Mouse (Mus musculus) layer of hippocampus, adult 9-10 months (tissue): Measurements from ENCODE around the gene Rasgrp1.

Experiments used
- DNase-seq: peaks from one replicate; pipeline ENCODE4 v3.0.0; 2022; ENCODE audit warnings: low spot score

The Rasgrp1 gene

GRCm38 (mm10) chr2:117331634-117332033 lies 11.2 kb downstream of the Rasgrp1 start:
- no peak for DNase-seq

DNA sequence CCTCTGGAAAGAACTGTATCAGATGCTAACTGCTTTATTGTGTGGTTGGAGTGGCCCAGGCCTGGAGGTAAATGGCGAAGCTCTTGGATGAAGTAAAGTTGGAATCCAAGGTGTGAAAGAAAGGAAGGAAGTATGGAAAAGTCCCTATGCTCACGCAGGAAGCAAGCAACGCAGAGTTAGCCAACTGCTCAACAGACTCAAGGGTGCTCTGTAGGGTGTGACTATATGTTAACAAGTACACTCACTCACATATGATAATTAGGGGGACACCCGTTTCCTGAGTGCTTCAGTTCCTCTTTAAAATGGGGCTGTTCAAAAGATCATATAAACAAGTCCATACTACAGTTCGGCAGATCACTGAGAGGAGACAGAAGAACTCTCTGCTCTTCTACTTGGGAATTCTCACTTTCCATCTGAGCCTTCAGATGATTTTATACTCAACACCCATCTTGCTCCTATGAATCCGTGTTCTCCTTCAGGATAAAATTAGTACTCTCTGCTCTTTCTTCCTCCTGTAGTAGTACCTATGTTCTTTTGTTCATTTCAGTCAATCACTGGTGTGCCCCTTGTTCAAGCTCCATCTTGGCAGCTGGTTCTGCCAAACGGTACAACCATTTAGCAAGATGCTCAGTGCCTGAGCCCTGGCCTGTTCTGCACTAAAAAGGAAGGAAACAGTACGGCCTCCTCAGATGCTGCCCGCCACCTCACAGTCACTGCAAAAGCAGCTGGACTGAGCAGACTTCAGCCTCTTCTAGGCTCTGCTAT lies 14.1 kb downstream of the Rasgrp1 start:
- DNase-seq = no peak

GRCm38 (mm10) chr2:117322399-117322798 lies 20.4 kb downstream of the Rasgrp1 start:
- DNase-seq = no peak

- DNase-seq = no peak
These were observed 21.6 kb downstream of the Rasgrp1 start for GRCm38 (mm10) chr2:117321231-117321630.

DNA sequence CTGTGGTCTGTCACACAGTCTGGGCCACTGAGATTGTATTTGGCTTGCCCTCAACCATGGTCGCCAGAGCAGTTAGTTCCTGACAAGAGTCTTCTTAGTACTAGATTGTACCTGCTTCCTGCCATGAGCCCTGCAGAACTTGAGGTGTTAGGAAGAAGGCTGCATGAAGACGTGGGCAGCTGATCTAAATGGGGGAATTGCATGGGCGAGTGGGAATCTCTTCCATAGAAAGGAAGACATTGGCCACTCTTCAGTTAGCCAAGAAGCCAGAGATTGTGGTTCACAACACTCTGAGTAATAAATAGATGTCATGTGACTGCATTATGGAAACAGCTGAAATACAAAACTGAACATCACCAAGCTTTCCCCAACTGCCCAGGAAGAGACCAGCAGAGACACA lies 23.8 kb downstream of the Rasgrp1 start:
- DNase-seq = no peak

DNA sequence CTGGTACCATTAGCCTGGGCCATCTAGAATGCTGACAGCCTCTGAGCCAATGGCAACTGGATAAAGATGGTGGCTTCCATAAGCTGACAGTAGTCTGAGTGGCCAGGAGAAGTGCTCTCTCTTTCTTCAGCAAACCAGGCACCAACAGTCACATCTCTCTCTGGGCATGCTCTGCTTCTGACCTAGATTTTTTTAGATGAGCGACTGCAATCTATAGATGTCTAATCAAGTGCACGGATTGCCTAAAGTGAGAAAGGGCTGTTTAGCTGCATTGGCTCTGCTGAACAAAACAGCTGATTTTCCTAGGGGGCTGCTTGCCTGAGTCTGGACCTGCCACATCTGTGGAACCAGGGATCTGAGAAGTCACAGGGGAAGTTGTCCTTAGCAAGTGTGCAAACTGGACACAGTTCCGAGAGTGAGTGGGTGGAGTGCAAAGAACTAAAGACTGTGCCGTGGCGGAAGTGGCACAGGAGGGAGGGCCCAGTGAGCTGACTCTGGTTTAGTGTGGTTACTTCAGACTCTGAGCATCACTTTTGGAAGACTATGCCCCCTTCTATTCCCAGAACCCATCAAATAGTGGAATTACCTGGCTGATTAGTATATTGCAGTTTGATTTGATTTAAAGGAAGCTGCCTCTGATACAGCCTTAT lies 29.1 kb downstream of the Rasgrp1 start:
- no peak for DNase-seq

- no peak for DNase-seq
These were observed 30.3 kb downstream of the Rasgrp1 start for GRCm38 (mm10) chr2:117312441-117312895.

- DNase-seq = no peak
These were observed 30.8 kb downstream of the Rasgrp1 start for GRCm38 (mm10) chr2:117312030-117312429.

DNA sequence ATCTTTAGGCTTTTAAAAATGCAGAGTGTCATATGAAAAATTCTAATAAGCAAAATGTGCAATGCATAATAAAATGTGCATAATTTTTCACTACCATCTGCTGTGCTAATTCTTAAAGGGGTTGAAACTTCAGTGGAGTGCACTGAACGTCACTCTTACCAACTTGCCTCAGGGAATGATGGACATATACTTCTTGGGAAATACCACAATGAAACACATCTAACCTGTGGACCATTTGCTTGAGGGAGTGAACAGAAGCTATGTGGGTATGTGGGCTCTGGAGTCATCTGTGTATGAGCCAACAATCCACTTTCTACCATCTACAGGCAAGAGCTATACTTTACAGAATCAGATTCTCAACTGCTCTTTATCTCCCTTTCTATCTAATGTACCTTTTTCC lies 31.5 kb downstream of the Rasgrp1 start:
- no peak for DNase-seq

DNA sequence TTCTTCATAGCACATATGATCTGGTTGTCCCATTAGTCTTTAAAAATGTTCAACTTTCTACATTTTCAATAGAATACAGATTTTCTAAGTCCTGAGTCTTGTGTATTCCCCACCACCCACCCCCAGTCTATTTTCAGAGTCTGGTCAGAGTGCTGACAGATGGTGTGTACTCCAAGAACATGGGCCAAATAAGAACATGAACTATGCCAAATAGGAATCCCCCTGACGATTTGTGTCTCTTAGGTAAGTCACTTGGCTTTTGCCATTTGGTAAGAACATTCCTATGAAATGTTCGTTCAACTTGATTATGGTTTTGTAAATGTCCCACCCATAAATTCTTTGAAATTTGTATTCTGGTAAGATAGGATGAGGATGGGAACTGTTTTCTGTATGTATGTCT lies 33.8 kb downstream of the Rasgrp1 start:
- no peak for DNase-seq

- no peak for DNase-seq
These were observed 34.8 kb downstream of the Rasgrp1 start for GRCm38 (mm10) chr2:117307959-117308358.

DNA sequence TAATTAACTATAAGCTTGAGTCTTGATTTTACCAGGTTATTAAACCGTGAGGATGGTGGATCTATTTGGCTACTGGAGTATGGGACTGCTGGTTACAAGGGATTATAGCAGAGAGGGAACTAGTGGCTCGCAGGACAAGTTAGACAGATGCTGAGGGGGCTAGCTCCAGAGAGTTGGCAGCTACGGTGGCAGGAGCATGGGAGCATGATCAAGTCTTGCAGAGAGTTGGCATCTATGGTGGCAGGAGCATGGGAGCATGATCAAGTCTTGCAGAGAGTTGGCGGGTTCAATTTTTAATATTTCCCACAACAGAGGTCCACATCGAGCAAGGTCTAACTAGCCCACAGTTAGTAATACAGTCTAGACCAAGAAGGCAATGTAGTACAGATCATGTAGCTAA lies 37.9 kb downstream of the Rasgrp1 start:
- no peak for DNase-seq

DNA sequence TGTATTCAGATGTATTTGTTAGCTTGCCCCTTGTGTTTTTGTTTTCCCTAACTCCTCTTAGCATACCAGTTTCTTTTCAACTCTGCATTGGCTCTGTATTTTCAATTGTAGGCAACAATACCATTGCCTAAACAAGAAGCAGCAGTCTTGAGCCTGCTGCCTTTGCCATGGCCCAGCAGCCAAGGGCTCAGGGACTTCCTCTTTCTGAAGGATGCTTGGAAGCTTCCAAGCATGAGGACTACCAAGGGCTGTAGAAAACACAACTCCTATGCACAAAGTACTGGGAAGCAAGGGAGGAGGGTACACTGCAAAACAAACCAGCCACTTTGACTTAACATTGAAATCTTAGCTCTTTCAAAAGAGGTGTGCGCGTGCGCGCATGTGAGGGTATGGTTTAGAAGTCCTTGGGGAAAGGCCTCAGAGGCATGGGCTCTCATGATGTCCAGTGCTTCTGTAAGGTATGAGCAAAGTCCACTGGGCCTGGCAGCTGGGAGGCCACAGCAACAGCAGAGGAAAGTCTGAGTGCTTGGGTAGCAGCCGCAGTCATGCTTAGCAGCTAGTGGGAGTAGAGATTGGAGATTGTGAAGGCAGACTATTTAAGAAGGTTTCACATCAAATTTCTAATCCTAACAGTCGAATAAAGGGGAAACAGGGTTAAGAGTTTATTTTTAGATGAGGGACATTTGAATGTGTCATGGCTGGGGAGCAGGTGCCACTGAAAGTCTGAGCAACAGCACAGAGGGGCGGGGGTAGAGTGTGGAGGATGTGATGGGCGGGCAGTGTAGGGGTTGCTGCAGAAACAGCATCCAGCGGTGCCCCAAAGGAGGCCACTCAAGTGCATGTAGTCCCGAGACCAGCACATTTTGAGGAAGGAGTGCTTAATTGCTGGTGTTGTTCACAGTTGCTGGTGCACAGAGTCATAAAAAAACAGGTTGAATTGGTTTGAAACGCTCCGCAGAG lies 39.1 kb downstream of the Rasgrp1 start:
- no peak for DNase-seq

DNA sequence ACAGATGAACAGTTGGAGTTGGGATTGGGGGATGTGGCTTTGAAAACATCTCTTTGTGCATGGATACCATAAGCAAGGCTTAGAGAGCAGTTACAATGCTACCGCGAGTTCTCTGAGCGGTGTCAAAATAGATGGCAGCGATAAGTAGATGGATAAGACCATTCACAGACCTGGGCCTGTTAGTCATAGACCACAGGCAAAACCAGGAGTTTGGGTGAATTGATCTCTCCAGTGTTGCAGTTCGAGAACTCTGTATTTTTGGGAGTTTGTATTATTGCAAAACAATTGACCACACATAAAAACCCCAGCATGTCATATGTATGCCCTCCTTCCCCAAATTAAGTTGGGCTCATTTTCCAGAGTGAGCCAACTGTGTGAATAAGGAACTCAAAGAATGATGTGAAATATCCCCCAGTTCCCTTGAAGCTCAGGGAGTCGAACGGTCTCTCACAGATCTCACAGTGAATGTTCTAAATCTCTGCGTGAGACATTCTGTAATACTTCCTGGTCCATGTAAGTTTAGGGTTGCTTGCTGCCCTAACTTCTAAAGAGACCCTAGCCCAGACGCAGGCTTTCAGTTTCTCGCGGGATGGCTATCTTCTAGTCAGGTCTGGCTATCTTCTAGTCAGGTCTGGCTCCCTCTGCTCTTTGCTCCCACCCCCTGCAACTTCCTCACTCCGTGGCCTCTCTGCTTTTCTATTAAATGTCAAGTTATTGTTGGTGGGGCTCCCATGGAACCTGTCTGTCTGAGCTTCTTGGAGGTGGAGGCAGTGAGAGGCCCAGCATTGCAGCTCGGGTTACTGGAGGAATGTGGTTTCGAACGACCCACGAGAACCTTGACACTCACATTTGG lies 43.0 kb downstream of the Rasgrp1 start:
- no peak for DNase-seq

GRCm38 (mm10) chr2:117288291-117288690 lies 54.5 kb downstream of the Rasgrp1 start:
- DNase-seq = no peak

DNA sequence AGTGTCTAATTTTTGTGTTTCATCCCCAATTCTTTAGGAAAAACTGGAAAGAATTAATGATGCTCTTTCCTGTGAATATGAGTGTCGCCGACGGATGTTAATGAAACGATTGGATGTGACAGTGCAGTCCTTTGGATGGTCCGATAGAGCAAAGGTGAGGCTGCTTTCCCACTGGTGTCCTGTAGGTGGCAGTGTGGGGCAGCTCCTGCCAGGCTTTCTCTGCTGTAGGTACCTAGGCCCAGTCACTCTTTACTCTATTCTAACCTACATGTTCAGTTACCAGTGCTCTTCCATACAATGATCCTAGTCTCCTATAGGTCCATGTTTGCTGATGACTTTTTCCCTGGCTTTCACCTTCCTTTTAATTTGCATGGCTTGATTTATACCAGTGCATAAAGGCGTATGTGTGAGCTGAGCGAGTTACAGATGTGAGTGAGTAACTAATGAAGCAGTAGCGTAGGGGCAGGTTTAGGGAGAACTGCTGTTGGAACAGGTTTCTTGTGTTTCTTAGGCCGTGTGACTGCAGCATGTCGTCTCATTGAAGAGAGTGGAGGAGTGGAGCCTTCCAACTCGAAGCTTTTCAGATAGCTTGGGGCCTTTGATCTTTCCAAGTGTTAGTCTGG lies 78.9 kb downstream of the Rasgrp1 start:
- DNase-seq = peak; percentile 36

- DNase-seq = no peak
These were observed 80.6 kb downstream of the Rasgrp1 start for GRCm38 (mm10) chr2:117262184-117262583.

- no peak for DNase-seq
These were observed 85.2 kb downstream of the Rasgrp1 start for GRCm38 (mm10) chr2:117257617-117258016.

- DNase-seq = no peak
These were observed 87.4 kb downstream of the Rasgrp1 start for GRCm38 (mm10) chr2:117255415-117255814.

- no peak for DNase-seq
These were observed 92.7 kb downstream of the Rasgrp1 start for GRCm38 (mm10) chr2:117250001-117250510.
